Mouse (Mus musculus) heart, embryonic 13.5 days (tissue): ENCODE measurements around the gene Dmrt1. TPM values are rescaled to one million over a fixed set of nuclear protein-coding genes. Genes with fewer than 3 reads are reported as not detected.
"Not testable (repeated sequence)": the region's sequence is repeated elsewhere in the genome, so short reads cannot be mapped to it uniquely, and the experiment has no call there.

Source experiments
- ATAC-seq: fragments of 200-750 bp; cut with Nextera tagmentation; 2 replicates; pipeline ENCODE4 v1.8.0; 2017; ENCODE audit warnings: moderate TSS enrichment; ENCODE audit not compliant: insufficient number of reproducible peaks, low FRiP score, low TSS enrichment; ENCODE audit errors: extremely low read depth
- H3K27ac ChIP-seq: fragments of 300-500 bp; sonication (generic); replicated peaks from 2 replicates; pipeline ENCODE4 v1.5.1; 2015; ENCODE audit warnings: moderate library complexity, mild to moderate bottlenecking, inconsistent platforms
- H3K27me3 ChIP-seq: fragments of 300-500 bp; sonication (generic); replicated peaks from 2 replicates; pipeline ENCODE4 v1.6.1; 2015; ENCODE audit warnings: mild to moderate bottlenecking, inconsistent platforms
- H3K36me3 ChIP-seq: fragments of 300-500 bp; sonication (generic); 2 replicates; pipeline ENCODE4 v1.6.1; 2015; ENCODE audit warnings: mild to moderate bottlenecking, inconsistent platforms
- H3K4me1 ChIP-seq: fragments of 300-500 bp; sonication (generic); 2 replicates; pipeline ENCODE4 v1.6.1; 2015; ENCODE audit warnings: inconsistent platforms
- H3K4me2 ChIP-seq: fragments of 300-500 bp; sonication (generic); 2 replicates; pipeline ENCODE4 v1.6.1; 2015; ENCODE audit warnings: inconsistent platforms, mild to moderate bottlenecking, moderate library complexity
- H3K4me3 ChIP-seq: fragments of 300-500 bp; sonication (generic); 2 replicates; pipeline ENCODE4 v1.5.1; 2015; ENCODE audit warnings: moderate library complexity, mild to moderate bottlenecking, inconsistent platforms
- H3K9ac ChIP-seq: fragments of 300-500 bp; sonication (generic); 2 replicates; pipeline ENCODE4 v1.6.1; 2015; ENCODE audit warnings: inconsistent platforms, mild to moderate bottlenecking, moderate library complexity
- H3K9me3 ChIP-seq: fragments of 300-500 bp; sonication (generic); 2 replicates; pipeline ENCODE4 v1.6.1; 2016; ENCODE audit warnings: inconsistent platforms
- WGBS: fragments of 180-500 bp; shearing (Covaris S2); methylation state at CpG from one replicate; pipeline ENCODE4 v1.1.7; 2015; ENCODE audit warnings: mixed read lengths; 5-methylcytosine and 5-hydroxymethylcytosine counted together
- polyA plus RNA-seq: library from polyadenylated mRNA; unstranded; fragments of >200 nt; fragmentation: Nextera tagmentation; extraction: Ambion mirVana; gene quantifications from 2 replicates; pipeline ENCODE4 v1.2.1, GENCODE M21; 2015

Gene Dmrt1
- 0.16 TPM in 1 of 2 replicates, not detected in the other for polyA plus RNA-seq

DNA sequence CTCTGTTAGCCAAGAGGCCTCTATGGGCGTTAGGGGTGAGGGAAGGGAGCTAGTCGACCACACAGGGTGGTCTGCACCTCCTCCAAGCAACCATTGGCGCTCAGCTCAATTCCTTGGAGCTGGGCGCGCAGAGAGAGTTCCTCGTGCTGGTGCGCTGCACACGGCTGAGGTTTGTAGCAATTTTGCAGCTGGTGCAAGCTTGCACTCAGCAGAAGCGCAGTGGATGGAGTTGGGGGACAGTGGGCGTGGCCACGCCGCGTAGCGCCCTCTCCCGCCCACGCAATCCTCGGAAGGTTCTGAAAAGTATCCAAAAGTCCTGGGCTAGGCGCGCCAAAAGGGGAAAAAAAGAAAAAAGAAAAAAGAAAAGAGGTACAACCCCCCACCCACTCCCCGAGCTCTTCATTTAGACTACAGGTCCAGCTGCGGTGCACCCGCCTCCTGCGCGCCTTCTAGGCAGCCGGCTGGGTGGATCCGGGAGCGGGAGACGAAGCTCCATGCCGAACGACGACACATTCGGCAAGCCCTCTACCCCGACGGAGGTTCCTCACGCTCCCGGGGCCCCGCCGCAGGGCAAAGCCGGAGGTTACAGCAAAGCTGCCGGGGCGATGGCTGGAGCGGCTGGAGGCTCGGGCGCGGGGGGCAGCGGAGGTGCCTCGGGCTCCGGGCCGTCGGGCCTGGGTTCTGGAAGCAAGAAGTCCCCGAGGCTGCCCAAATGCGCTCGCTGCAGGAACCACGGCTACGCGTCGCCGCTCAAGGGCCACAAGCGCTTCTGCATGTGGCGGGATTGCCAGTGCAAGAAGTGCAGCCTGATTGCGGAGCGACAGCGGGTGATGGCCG, at the start of gene Dmrt1:
Gene Dmrt1, plus strand, starts transcription at position 259 of the 837 bp plus-strand sequence.
- Histone ChIP-seq H3K9me3 (peaks cover 4% of the 10 kb centered on the region), H3K4me2 (peak within 1 kb of the TSS; percentile 69), H3K4me3 (peak within 1 kb of the TSS; percentile 48), H3K27me3 (peaks cover 85% of the 10 kb centered on the region), H3K27ac (no peak within 1 kb of the TSS), H3K9ac (peak within 1 kb of the TSS; percentile 44; the same call in 1 of the 2 replicates), H3K4me1 (peaks cover 18% of the 10 kb centered on the region), H3K36me3 (no peaks in the 10 kb centered on the region)
- ATAC-seq: no peak
- WGBS: under 1% methylated on average over 64 of the region's 64 CpGs

DNA sequence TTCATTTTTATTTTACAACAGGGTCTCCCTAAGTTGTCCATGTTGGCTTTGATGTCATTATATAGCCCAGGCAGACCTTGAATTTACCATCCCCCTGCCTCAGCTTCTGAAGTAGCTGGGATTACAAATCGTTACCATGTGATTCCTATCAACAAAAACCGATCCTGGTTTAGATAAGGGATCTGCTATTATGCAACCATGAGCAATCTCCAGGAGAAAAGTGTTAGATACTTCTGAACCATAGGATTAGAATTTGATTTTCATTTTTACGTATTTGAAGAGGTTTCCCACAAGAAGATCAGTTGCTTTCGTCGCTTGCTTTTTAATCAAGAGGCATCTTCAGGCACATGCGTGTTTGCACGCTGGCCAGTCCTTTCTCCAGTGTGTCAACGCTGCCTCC, 44.7 kb upstream of the Dmrt1 start:
- Histone ChIP-seq H3K9ac (no peak overlapping the region), H3K4me1 (no peaks in the 10 kb centered on the region), H3K27me3 (no peaks in the 10 kb centered on the region), H3K4me2 (no peak overlapping the region), H3K9me3 (peaks cover 6% of the 10 kb centered on the region; the same call in 1 of the 2 replicates), H3K36me3 (no peaks in the 10 kb centered on the region), H3K4me3 (no peak overlapping the region), H3K27ac (no peak overlapping the region)
- no peak for ATAC-seq
- 74% methylated on average over 8 of the region's 8 CpGs for WGBS

DNA sequence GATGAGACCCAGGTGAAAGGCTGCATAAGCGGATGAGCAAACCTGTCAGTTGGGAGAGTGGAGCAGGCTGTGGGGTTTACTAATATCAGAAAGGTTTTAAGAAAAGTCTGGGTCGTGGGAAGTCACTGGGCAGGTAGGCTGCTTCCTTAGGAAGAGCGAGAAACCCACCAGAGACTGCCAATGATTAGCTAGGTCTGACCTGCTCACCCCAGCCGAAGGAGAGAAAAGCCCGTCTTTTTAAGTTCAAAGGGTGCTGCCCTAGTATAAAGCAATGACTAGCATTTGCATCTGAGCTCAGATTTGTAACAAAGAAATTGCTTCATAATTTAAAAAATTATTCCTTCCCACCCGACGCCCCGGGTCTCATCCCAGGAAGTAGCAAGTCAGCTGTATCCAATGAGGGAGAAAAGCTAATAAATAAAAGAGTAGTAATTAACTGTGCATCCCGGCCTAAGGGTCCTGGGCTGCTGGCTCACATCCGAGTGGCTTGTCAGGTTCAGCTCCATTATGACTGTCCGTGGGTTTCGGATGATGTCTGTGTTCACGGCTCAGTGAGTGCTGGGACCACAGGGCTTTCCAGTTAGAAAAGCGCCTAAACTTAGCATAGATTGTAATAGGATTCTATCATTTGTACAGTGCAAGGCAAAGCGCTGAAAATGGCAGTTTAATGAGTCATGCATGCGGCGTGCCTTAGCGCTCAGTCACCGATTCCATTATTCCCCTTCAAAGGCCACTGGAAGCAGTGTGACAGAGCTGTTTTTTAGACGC, 43.7 kb upstream of the Dmrt1 start:
- peaks cover 6% of the 10 kb centered on the region; the same call in 1 of the 2 replicates for H3K9me3 ChIP-seq
- ATAC-seq: no peak
- H3K4me3 ChIP-seq: no peak overlapping the region
- H3K27me3 ChIP-seq: no peaks in the 10 kb centered on the region
- no peak overlapping the region for H3K27ac ChIP-seq
- no peak overlapping the region for H3K4me2 ChIP-seq
- H3K9ac ChIP-seq: no peak overlapping the region
- WGBS: 80% methylated on average over 20 of the region's 20 CpGs
- H3K36me3 ChIP-seq: no peaks in the 10 kb centered on the region
- no peaks in the 10 kb centered on the region for H3K4me1 ChIP-seq

DNA sequence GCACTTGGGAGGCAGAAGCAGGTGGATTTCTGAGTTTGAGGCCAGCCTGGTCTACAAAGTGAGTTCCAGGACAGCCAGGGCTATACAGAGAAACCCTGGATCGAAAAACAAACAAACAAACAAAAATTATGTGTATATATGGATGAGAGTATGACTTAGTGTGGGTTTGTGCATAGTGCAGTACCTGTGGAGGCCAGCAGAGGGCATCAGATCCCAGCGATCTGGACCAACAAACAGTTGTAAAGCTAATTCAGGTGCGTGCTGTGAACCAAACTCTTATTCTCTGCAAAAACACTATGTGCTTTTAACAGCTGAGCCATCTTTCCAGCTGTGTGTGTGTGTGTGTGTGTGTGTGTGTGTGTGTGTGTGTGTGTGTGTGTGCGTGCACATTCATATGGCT, 29.6 kb upstream of the Dmrt1 start:
- H3K27ac ChIP-seq, H3K4me3 ChIP-seq, H3K4me1 ChIP-seq, H3K27me3 ChIP-seq, H3K4me2 ChIP-seq, H3K36me3 ChIP-seq, H3K9ac ChIP-seq, ATAC-seq: not testable (repeated sequence)
- peaks cover 20% of the 10 kb centered on the region for H3K9me3 ChIP-seq
- 51% methylated on average over 4 of the region's 4 CpGs for WGBS

DNA sequence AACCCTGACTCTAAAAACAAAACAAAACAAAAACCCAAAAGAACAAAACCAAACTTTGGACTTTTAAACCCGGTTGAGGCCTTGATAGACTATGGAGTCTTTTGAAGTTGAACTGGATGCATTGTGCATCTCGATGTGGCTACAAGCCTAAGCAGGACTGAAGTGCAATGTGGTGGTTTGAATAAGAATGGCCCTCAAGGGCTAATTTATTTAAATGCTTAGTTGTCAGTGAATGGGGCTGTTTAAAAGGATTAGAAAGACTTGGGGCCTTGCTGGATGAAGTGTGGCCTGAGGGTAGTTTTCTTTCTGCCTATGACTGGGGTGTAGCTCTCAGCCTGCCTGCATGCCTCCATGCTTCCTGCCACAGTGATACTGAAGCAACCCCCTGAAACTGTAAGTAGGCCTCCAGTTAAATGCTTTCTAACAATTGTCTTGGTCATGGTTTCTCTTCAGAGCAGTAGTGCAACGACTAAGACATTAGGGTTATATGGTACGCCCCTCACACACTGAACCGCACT, 26.2 kb upstream of the Dmrt1 start:
- H3K36me3 ChIP-seq: no peaks in the 10 kb centered on the region
- H3K4me2 ChIP-seq: no peak overlapping the region
- H3K27ac ChIP-seq: no peak overlapping the region
- H3K27me3 ChIP-seq: no peaks in the 10 kb centered on the region
- H3K4me1 ChIP-seq: no peaks in the 10 kb centered on the region
- H3K9me3 ChIP-seq: peaks cover 20% of the 10 kb centered on the region
- no peak for ATAC-seq
- H3K9ac ChIP-seq: no peak overlapping the region
- 79% methylated on average over 5 of the region's 5 CpGs for WGBS
- H3K4me3 ChIP-seq: no peak overlapping the region

DNA sequence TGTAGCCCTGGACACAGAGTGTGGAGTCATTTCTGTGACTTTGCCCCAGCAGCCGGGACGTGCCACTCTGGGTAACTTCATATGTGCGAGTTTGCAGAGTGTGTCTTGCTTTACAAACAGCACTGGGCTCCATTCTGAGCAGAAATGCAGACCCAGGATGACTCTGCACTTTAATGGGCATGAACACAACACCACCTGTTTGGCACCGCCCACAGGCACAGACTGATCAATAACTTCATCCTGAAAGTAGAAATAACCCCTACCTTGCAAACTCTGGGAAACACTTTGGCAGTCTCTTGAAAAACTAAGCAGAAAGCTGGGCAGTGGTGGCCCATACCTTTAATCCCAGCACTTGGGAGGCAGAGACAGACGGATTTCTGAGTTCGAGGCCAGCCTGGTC, 24.6 kb upstream of the Dmrt1 start:
- ATAC-seq: no peak
- Histone ChIP-seq H3K9me3 (peaks cover 18% of the 10 kb centered on the region), H3K27ac (no peak overlapping the region), H3K27me3 (peaks cover 2% of the 10 kb centered on the region; the same call in 1 of the 2 replicates), H3K4me3 (no peak overlapping the region), H3K36me3 (no peaks in the 10 kb centered on the region), H3K4me2 (no peak overlapping the region), H3K4me1 (no peaks in the 10 kb centered on the region), H3K9ac (no peak overlapping the region)
- 82% methylated on average over 6 of the region's 6 CpGs for WGBS

GRCm38 (mm10) chr19:25486561-25486960, 18.9 kb upstream of the Dmrt1 start:
- peaks cover 40% of the 10 kb centered on the region for H3K27me3 ChIP-seq
- no peaks in the 10 kb centered on the region for H3K9me3 ChIP-seq
- H3K4me2 ChIP-seq: peak overlapping the region; percentile 53
- H3K36me3 ChIP-seq: no peaks in the 10 kb centered on the region
- ATAC-seq: no peak
- peaks cover 8% of the 10 kb centered on the region; the same call in 1 of the 2 replicates for H3K4me1 ChIP-seq
- H3K4me3 ChIP-seq: peak overlapping the region; percentile 21
- WGBS: 11% methylated on average over 14 of the region's 14 CpGs
- H3K9ac ChIP-seq: peak overlapping the region; percentile 8; the same call in 1 of the 2 replicates
- H3K27ac ChIP-seq: no peak overlapping the region

DNA sequence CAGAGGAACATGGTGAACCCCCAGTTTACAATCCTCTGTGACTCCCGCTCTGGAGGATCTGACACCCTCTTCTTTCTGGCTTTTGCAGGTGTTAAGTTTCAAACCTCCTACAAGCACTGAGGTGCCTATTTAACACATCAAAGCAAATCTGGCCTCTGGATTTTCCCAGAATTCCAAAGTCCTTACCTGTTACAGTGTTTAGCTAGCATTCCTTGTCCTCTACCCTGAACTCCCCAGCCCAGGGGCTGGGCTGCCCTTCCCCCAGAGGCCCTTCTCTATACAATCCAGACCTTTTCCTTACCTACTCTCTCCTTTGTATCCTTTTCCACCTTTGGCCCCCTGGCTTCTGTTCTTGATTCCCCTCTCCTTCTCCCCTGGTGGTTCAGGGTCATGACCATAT, 18.1 kb upstream of the Dmrt1 start:
- Histone ChIP-seq H3K4me3 (no peak overlapping the region), H3K27me3 (peaks cover 40% of the 10 kb centered on the region), H3K4me1 (peaks cover 8% of the 10 kb centered on the region; the same call in 1 of the 2 replicates), H3K27ac (no peak overlapping the region), H3K4me2 (no peak overlapping the region), H3K9ac (no peak overlapping the region), H3K9me3 (no peaks in the 10 kb centered on the region), H3K36me3 (no peaks in the 10 kb centered on the region)
- 48% methylated on average over 1 of the region's 1 CpGs for WGBS
- ATAC-seq: no peak

- ATAC-seq: no peak
- Histone ChIP-seq H3K27me3 (peaks cover 40% of the 10 kb centered on the region), H3K9ac (no peak overlapping the region), H3K9me3 (no peaks in the 10 kb centered on the region), H3K4me2 (no peak overlapping the region), H3K4me3 (no peak overlapping the region), H3K4me1 (peaks cover 8% of the 10 kb centered on the region; the same call in 1 of the 2 replicates), H3K36me3 (no peaks in the 10 kb centered on the region), H3K27ac (no peak overlapping the region)
- 26% methylated on average over 2 of the region's 2 CpGs for WGBS
Measured at GRCm38 (mm10) chr19:25488546-25488945, 16.9 kb upstream of the Dmrt1 start.

GRCm38 (mm10) chr19:25489546-25489945, 15.9 kb upstream of the Dmrt1 start:
- no peak overlapping the region for H3K9ac ChIP-seq
- ATAC-seq: no peak
- WGBS: 60% methylated on average over 2 of the region's 2 CpGs

GRCm38 (mm10) chr19:25497434-25497833, 8.0 kb upstream of the Dmrt1 start:
- ATAC-seq: no peak
- WGBS: 26% methylated on average over 6 of the region's 6 CpGs
- H3K36me3 ChIP-seq: no peaks in the 10 kb centered on the region

More at GRCm38 (mm10) chr19:25489546-25489945, 15.9 kb upstream of the Dmrt1 start:
- Histone ChIP-seq H3K27me3 (peaks cover 40% of the 10 kb centered on the region), H3K27ac (no peak overlapping the region), H3K4me3 (no peak overlapping the region), H3K36me3 (no peaks in the 10 kb centered on the region), H3K4me2 (no peak overlapping the region), H3K9me3 (no peaks in the 10 kb centered on the region), H3K4me1 (peaks cover 8% of the 10 kb centered on the region; the same call in 1 of the 2 replicates)

More at GRCm38 (mm10) chr19:25497434-25497833, 8.0 kb upstream of the Dmrt1 start:
- Histone ChIP-seq H3K27ac (no peak overlapping the region), H3K9me3 (no peaks in the 10 kb centered on the region), H3K27me3 (peaks cover 10% of the 10 kb centered on the region), H3K4me3 (no peak overlapping the region), H3K9ac (no peak overlapping the region), H3K4me1 (peaks cover 9% of the 10 kb centered on the region), H3K4me2 (no peak overlapping the region)
